Mouse (Mus musculus) MEL (cell line): Measurements from ENCODE around the gene Eef1akmt2. TPM values are rescaled to one million over a fixed set of nuclear protein-coding genes. Genes with fewer than 3 reads are reported as not detected.

Experiments
- DNase-seq: peaks from one replicate; pipeline ENCODE4 v3.0.0; 2011; ENCODE audit warnings: low read depth, low spot score
- H3K27ac ChIP-seq: 2 replicates; pipeline ENCODE4 v1.5.1; 2012; ENCODE audit warnings: low read depth, mild to moderate bottlenecking, control low read depth, low read length, moderate library complexity; ENCODE audit not compliant: control insufficient read depth
- H3K27me3 ChIP-seq, 2 experiments: fragments of 150-350 bp in 1 of 2; sonication (generic) in 1 of 2; 2 replicates each; pipeline ENCODE4 v1.6.1; 2012; ENCODE audit warnings: low read length in 2 of 2, mild to moderate bottlenecking in 2 of 2, improper control_type of control experiment in 1 of 2, moderate library complexity in 1 of 2; ENCODE audit not compliant: insufficient read depth in 2 of 2, control insufficient read depth in 1 of 2
- H3K36me3 ChIP-seq, 2 experiments: 2 replicates each; pipeline ENCODE4 v1.6.1; 2012 to 2014; ENCODE audit warnings: low read length in 2 of 2, improper control_type of control experiment in 1 of 2, inconsistent platforms in 1 of 2, mild to moderate bottlenecking in 1 of 2; ENCODE audit not compliant: insufficient read depth in 2 of 2, control insufficient read depth in 1 of 2
- H3K4me1 ChIP-seq, 2 experiments: fragments of 150-350 bp in 1 of 2; sonication (generic) in 1 of 2; 2 replicates each; pipeline ENCODE4 v1.6.1; 2012; ENCODE audit warnings: low read length in 2 of 2, improper control_type of control experiment in 1 of 2, mild to moderate bottlenecking in 1 of 2; ENCODE audit not compliant: insufficient read depth in 2 of 2, control insufficient read depth in 1 of 2
- H3K4me3 ChIP-seq, 2 experiments: fragments of 150-350 bp in 1 of 2; sonication (generic) in 1 of 2; 2 replicates each; pipeline ENCODE4 v1.5.1; 2012; ENCODE audit warnings: low read depth in 2 of 2, low read length in 2 of 2, mild to moderate bottlenecking in 2 of 2, moderate library complexity in 2 of 2, control low read depth in 1 of 2, improper control_type of control experiment in 1 of 2; ENCODE audit not compliant: control insufficient read depth in 1 of 2, insufficient read depth in 1 of 2
- H3K79me2 ChIP-seq: 2 replicates; pipeline ENCODE4 v1.6.1; 2012; ENCODE audit warnings: mild to moderate bottlenecking, low read length, moderate library complexity; ENCODE audit not compliant: control insufficient read depth, poor library complexity, insufficient read depth
- H3K9ac ChIP-seq: 2 replicates; pipeline ENCODE4 v1.6.1; 2012; ENCODE audit warnings: low read depth, mild to moderate bottlenecking, control low read depth, low read length, moderate library complexity; ENCODE audit not compliant: control insufficient read depth, poor library complexity, severe bottlenecking
- H3K9me3 ChIP-seq: fragments of 150-350 bp; sonication (generic); replicated peaks from 2 replicates; pipeline ENCODE4 v1.6.1; 2012; ENCODE audit warnings: mild to moderate bottlenecking, low read length, improper control_type of control experiment, moderate library complexity; ENCODE audit not compliant: insufficient read depth
- BHLHE40 ChIP-seq: IDR thresholded peaks from 2 replicates; pipeline ENCODE4 v1.6.1; 2012; ENCODE audit warnings: low read depth, mild to moderate bottlenecking, inconsistent platforms, low read length, improper control_type of control experiment, borderline replicate concordance
- CTCF ChIP-seq, 3 experiments: IDR thresholded peaks in 2 of 3; conservative IDR thresholded peaks in 1 of 3; 2 replicates each; pipeline ENCODE4 v1.5.1; 2011 to 2012; ENCODE audit warnings: low read length in 3 of 3, low read depth in 2 of 3, mild to moderate bottlenecking in 2 of 3, improper control_type of control experiment in 1 of 3, inconsistent platforms in 1 of 3, mixed read lengths in 1 of 3, moderate library complexity in 1 of 3; ENCODE audit not compliant: control insufficient read depth in 1 of 3, insufficient read depth in 1 of 3, poor library complexity in 1 of 3, severe bottlenecking in 1 of 3
- GATA1 ChIP-seq: IDR thresholded peaks from 2 replicates; pipeline ENCODE4 v1.6.1; 2011; ENCODE audit warnings: low read depth, low read length, improper control_type of control experiment
- HCFC1 ChIP-seq: IDR thresholded peaks from 2 replicates; pipeline ENCODE4 v1.6.1; 2012; ENCODE audit warnings: low read depth, mild to moderate bottlenecking, inconsistent platforms, low read length, improper control_type of control experiment, moderate library complexity
- JUND ChIP-seq: IDR thresholded peaks from 2 replicates; pipeline ENCODE4 v1.6.1; 2011; ENCODE audit warnings: low read depth, mild to moderate bottlenecking, improper control_type of control experiment, low read length
- MAX ChIP-seq: IDR thresholded peaks from 2 replicates; pipeline ENCODE4 v1.6.1; 2011; ENCODE audit warnings: low read length, improper control_type of control experiment
- MYC ChIP-seq: IDR thresholded peaks from 2 replicates; pipeline ENCODE4 v1.6.1; 2011; ENCODE audit warnings: low read depth, mild to moderate bottlenecking, low read length, improper control_type of control experiment, moderate library complexity
- NELFE ChIP-seq: IDR thresholded peaks from 2 replicates; pipeline ENCODE4 v1.6.1; 2011; ENCODE audit warnings: low read depth, low read length, improper control_type of control experiment
- NRF1 ChIP-seq: IDR thresholded peaks from 2 replicates; pipeline ENCODE4 v1.6.1; 2014; ENCODE audit warnings: low read depth, mild to moderate bottlenecking, inconsistent platforms, low read length, improper control_type of control experiment, moderate library complexity; ENCODE audit not compliant: poor library complexity, insufficient read depth, severe bottlenecking
- POLR2AphosphoS2 ChIP-seq: IDR thresholded peaks from 2 replicates; pipeline ENCODE4 v1.6.1; 2011; ENCODE audit warnings: low read length, improper control_type of control experiment
- POLR2AphosphoS5 ChIP-seq: IDR thresholded peaks from 2 replicates; pipeline ENCODE4 v1.6.1; 2012; ENCODE audit warnings: low read depth, borderline replicate concordance, mild to moderate bottlenecking, inconsistent platforms, low read length, moderate library complexity, mixed read lengths
- RAD21 ChIP-seq: IDR thresholded peaks from 2 replicates; pipeline ENCODE4 v1.6.1; 2011; ENCODE audit warnings: mild to moderate bottlenecking, low read depth, low read length, improper control_type of control experiment
- RCOR1 ChIP-seq: IDR thresholded peaks from 2 replicates; pipeline ENCODE4 v1.6.1; 2012; ENCODE audit warnings: low read depth, mild to moderate bottlenecking, inconsistent platforms, low read length, improper control_type of control experiment
- SIN3A ChIP-seq: IDR thresholded peaks from 2 replicates; pipeline ENCODE4 v1.6.1; 2012; ENCODE audit warnings: low read length, improper control_type of control experiment, inconsistent platforms
- SMC3 ChIP-seq: IDR thresholded peaks from 2 replicates; pipeline ENCODE4 v1.6.1; 2011; ENCODE audit warnings: low read depth, low read length, improper control_type of control experiment
- TAL1 ChIP-seq: IDR thresholded peaks from 2 replicates; pipeline ENCODE4 v1.6.1; 2012; ENCODE audit warnings: mild to moderate bottlenecking, inconsistent platforms, low read length, moderate library complexity, mixed read lengths
- TBP ChIP-seq: IDR thresholded peaks from 2 replicates; pipeline ENCODE4 v1.8.0; 2011; ENCODE audit warnings: low read depth, low read length, improper control_type of control experiment
- TCF12 ChIP-seq: IDR thresholded peaks from 2 replicates; pipeline ENCODE4 v1.6.1; 2014; ENCODE audit warnings: low read depth, mild to moderate bottlenecking, inconsistent platforms, low read length, improper control_type of control experiment, moderate library complexity
- ZC3H11A ChIP-seq: IDR thresholded peaks from 2 replicates; pipeline ENCODE4 v1.6.1; 2012; ENCODE audit warnings: low read depth, mild to moderate bottlenecking, inconsistent platforms, low read length, improper control_type of control experiment
- ZMIZ1 ChIP-seq: IDR thresholded peaks from 2 replicates; pipeline ENCODE4 v1.6.1; 2012; ENCODE audit warnings: low read depth, mild to moderate bottlenecking, inconsistent platforms, low read length, improper control_type of control experiment, moderate library complexity
- polyA plus RNA-seq, 2 experiments: library from polyadenylated mRNA; stranded (reverse) in 1 of 2; unstranded in 1 of 2; fragments of >175 nt in 1 of 2; fragments of >200 nt in 1 of 2; gene quantifications; 2 replicates each; pipeline versions ENCODE4 v1.2.1 to v1.2.4; 2012; ENCODE audit warnings: low replicate concordance in 2 of 2, low read depth in 1 of 2; ENCODE audit not compliant: insufficient read length in 2 of 2, insufficient read depth in 1 of 2, missing spikeins in 1 of 2
- total RNA-seq: library from RNA; depleted of rRNA; stranded (reverse); fragments of 300-350 nt; gene quantifications from 2 replicates; pipeline ENCODE4 v1.2.3, GENCODE M21; 2012

The Eef1akmt2 gene
- total and polyA plus RNA-seq, 3 experiments: 26.9 to 330 (median 27.0) TPM

DNA sequence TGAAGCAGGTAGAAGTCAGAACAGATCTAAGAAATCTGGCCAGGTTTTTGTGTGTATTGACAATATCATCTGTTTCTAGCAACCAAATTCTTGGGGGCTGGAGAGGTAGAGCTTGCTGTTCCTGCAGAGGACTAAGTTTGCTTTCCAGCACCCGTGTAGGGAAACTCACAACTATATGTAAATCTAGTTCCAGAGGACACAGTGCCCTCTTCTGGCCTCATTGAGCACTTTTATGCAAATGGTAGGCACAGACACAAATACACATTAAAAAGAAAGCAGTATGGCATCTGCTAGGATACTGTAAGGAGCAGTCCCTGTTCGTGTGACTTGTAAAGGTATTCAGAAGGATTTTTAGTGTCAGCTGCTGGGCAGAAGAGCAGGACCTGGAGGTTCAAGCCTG, 29.9 kb upstream of the Eef1akmt2 start:
- Histone ChIP-seq H3K27me3 (no peaks in the 10 kb centered on the region), H3K4me3 (no peak overlapping the region), H3K36me3 (peaks cover 0 to 17% of the 10 kb centered on the region in 2 experiments; a peak in 2 of 4 replicates), H3K79me2 (no peaks in the 10 kb centered on the region), H3K9ac (no peak overlapping the region), H3K4me1 (peaks cover under 1 to 8% of the 10 kb centered on the region in 2 experiments; a peak in 1 of 4 replicates), H3K9me3 (no peaks in the 10 kb centered on the region), H3K27ac (no peak overlapping the region)
- DNase-seq: peak; percentile 76
- TF ChIP-seq NELFE: no peak
- TF ChIP-seq JUND: no peak
- no peak for TF ChIP-seq NRF1
- peak; percentile 70 for TF ChIP-seq RAD21
- TF ChIP-seq SMC3: peak; percentile 71
- TF ChIP-seq ZC3H11A: peak; percentile 62
- TF ChIP-seq TBP: no peak
- TF ChIP-seq TAL1: no peak
- no peak for TF ChIP-seq MAX
- no peak for TF ChIP-seq POLR2AphosphoS2
- no peak for TF ChIP-seq TCF12
- no peak for TF ChIP-seq POLR2AphosphoS5
- no peak for TF ChIP-seq MYC
- TF ChIP-seq ZMIZ1: no peak
- TF ChIP-seq CTCF (IDR thresholded peaks at IDR 0.05 in 2 of 3, conservative IDR thresholded peaks at IDR 0.05 in 1 of 3; ENCODE audit: control insufficient read depth in 1 of 3, insufficient read depth in 1 of 3, low read depth in 2 of 3, low read length in 3 of 3, poor library complexity in 1 of 3, severe bottlenecking in 1 of 3): peak; percentile 41 to 74 (median 64)

DNA sequence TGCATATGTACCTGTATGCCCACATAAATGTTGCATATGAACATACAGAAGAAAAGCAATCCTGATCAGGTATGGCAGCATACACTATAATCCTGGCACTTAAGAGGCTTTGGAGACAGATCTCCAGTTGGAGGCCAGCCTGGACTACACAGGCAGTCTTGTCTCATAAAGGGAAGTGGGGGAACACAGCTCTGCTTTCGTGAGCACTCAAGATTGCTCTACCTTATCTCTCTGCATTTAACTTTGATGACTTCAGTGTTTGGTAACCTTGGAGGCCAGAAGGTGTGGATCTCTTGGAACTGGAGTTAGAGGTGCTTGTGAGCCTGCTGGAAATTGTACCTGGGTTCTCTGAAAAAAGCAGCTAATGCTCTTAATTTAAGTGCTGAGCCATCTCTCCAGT, 27.8 kb upstream of the Eef1akmt2 start:
- no peaks in the 10 kb centered on the region for H3K9me3 ChIP-seq
- H3K36me3 ChIP-seq: peaks cover 0 to 27% of the 10 kb centered on the region in 2 experiments; a peak in 2 of 4 replicates
- no peaks in the 10 kb centered on the region for H3K79me2 ChIP-seq
- TF ChIP-seq HCFC1 (no peak), POLR2AphosphoS5 (no peak), BHLHE40 (no peak), RCOR1 (no peak), NELFE (no peak), RAD21 (no peak), SIN3A (no peak), GATA1 (peak; percentile 55)
- no peak overlapping the region for H3K9ac ChIP-seq
- H3K27me3 ChIP-seq: no peaks in the 10 kb centered on the region
- H3K4me3 ChIP-seq: no peak overlapping the region
- H3K4me1 ChIP-seq: peaks cover 0 to 8% of the 10 kb centered on the region in 2 experiments; a peak in 1 of 4 replicates
- peak; percentile 62 for DNase-seq
- H3K27ac ChIP-seq: no peak overlapping the region
